Mouse (Mus musculus) stomach, embryonic 15.5 days (tissue): ENCODE results near the gene Zc3h4. TPM values are rescaled to one million over a fixed set of nuclear protein-coding genes. Genes with fewer than 3 reads are reported as not detected.

Experiments used
- ATAC-seq: fragments of 200-750 bp; cut with Nextera tagmentation; 2 replicates; pipeline ENCODE4 v1.8.0; 2017; ENCODE audit warnings: low read depth, moderate number of reproducible peaks, moderate TSS enrichment; ENCODE audit not compliant: insufficient read depth, low FRiP score
- H3K27ac ChIP-seq: fragments of 300-500 bp; sonication (generic); 2 replicates; pipeline ENCODE4 v1.5.1; 2015; ENCODE audit warnings: mild to moderate bottlenecking, inconsistent platforms
- H3K27me3 ChIP-seq: fragments of 300-500 bp; sonication (generic); replicated peaks from 2 replicates; pipeline ENCODE4 v1.6.1; 2015; ENCODE audit warnings: inconsistent platforms
- H3K36me3 ChIP-seq: fragments of 300-500 bp; sonication (generic); 2 replicates; pipeline ENCODE4 v1.6.1; 2015; ENCODE audit warnings: inconsistent platforms
- H3K4me1 ChIP-seq: fragments of 300-500 bp; sonication (generic); 2 replicates; pipeline ENCODE4 v1.6.1; 2015; ENCODE audit warnings: inconsistent platforms
- H3K4me2 ChIP-seq: fragments of 300-500 bp; sonication (generic); 2 replicates; pipeline ENCODE4 v1.6.1; 2015; ENCODE audit warnings: mild to moderate bottlenecking, inconsistent platforms
- H3K4me3 ChIP-seq: fragments of 300-500 bp; sonication (generic); replicated peaks from 2 replicates; pipeline ENCODE4 v1.5.1; 2015; ENCODE audit warnings: inconsistent platforms
- H3K9ac ChIP-seq: fragments of 300-500 bp; sonication (generic); 2 replicates; pipeline ENCODE4 v1.6.1; 2015; ENCODE audit warnings: inconsistent platforms
- H3K9me3 ChIP-seq: fragments of 300-500 bp; sonication (generic); 2 replicates; pipeline ENCODE4 v1.6.1; 2016; ENCODE audit warnings: inconsistent platforms
- WGBS: fragments of 180-500 bp; shearing (Covaris S2); methylation state at CpG from one replicate; pipeline ENCODE4 v1.1.7; 2015; 5-methylcytosine and 5-hydroxymethylcytosine counted together
- polyA plus RNA-seq: library from polyadenylated mRNA; unstranded; fragments of >200 nt; fragmentation: Nextera tagmentation; extraction: Ambion mirVana; gene quantifications from 2 replicates; pipeline ENCODE4 v1.2.1, GENCODE M21; 2015

Gene Zc3h4
- polyA plus RNA-seq, 1 experiment from 2014 or later: 16.8 TPM

GRCm38 (mm10) chr7:16418713-16419112 is 18.0 kb downstream of the Zc3h4 start:
- no peaks in the 10 kb centered on the region for H3K4me1 ChIP-seq
- H3K9me3 ChIP-seq: no peaks in the 10 kb centered on the region
- no peaks in the 10 kb centered on the region for H3K27me3 ChIP-seq
- no peak overlapping the region for H3K4me3 ChIP-seq
- no peak overlapping the region for H3K27ac ChIP-seq
- no peak for ATAC-seq
- no peak overlapping the region for H3K9ac ChIP-seq
- H3K4me2 ChIP-seq: no peak overlapping the region
- 84% methylated on average over 5 of the region's 5 CpGs for WGBS
- peaks cover 40% of the 10 kb centered on the region for H3K36me3 ChIP-seq

GRCm38 (mm10) chr7:16420493-16421118 is 19.9 kb downstream of the Zc3h4 start:
- 81% methylated on average over 8 of the region's 8 CpGs for WGBS
- H3K27ac ChIP-seq: peak overlapping the region; percentile 70
- H3K36me3 ChIP-seq: peaks cover 54% of the 10 kb centered on the region
- no peak overlapping the region for H3K9ac ChIP-seq
- H3K4me3 ChIP-seq: no peak overlapping the region
- ATAC-seq: peak; percentile 75
- H3K4me2 ChIP-seq: no peak overlapping the region
- no peaks in the 10 kb centered on the region for H3K27me3 ChIP-seq
- H3K4me1 ChIP-seq: no peaks in the 10 kb centered on the region
- no peaks in the 10 kb centered on the region for H3K9me3 ChIP-seq

- Histone ChIP-seq H3K27ac (no peak overlapping the region), H3K36me3 (peaks cover 60% of the 10 kb centered on the region), H3K27me3 (no peaks in the 10 kb centered on the region), H3K4me2 (no peak overlapping the region), H3K9me3 (no peaks in the 10 kb centered on the region), H3K9ac (no peak overlapping the region), H3K4me1 (no peaks in the 10 kb centered on the region), H3K4me3 (no peak overlapping the region)
- ATAC-seq: no peak
- 83% methylated on average over 18 of the region's 18 CpGs for WGBS
Measured at GRCm38 (mm10) chr7:16422222-16422856, 21.6 kb downstream of the Zc3h4 start.

- Histone ChIP-seq H3K36me3 (peaks cover 70% of the 10 kb centered on the region), H3K9me3 (no peaks in the 10 kb centered on the region), H3K27ac (no peak overlapping the region), H3K9ac (no peak overlapping the region), H3K4me3 (no peak overlapping the region), H3K4me2 (no peak overlapping the region), H3K27me3 (no peaks in the 10 kb centered on the region), H3K4me1 (no peaks in the 10 kb centered on the region)
- no peak for ATAC-seq
- 88% methylated on average over 9 of the region's 9 CpGs for WGBS
Measured at GRCm38 (mm10) chr7:16423731-16424130, 23.0 kb downstream of the Zc3h4 start.

- no peak for ATAC-seq
- H3K27ac ChIP-seq: no peak overlapping the region
Measured at GRCm38 (mm10) chr7:16425721-16426120, 25.0 kb downstream of the Zc3h4 start.

GRCm38 (mm10) chr7:16426129-16426729 is 25.5 kb downstream of the Zc3h4 start:
- Histone ChIP-seq H3K4me3 (no peak overlapping the region), H3K36me3 (peaks cover 79% of the 10 kb centered on the region), H3K9me3 (no peaks in the 10 kb centered on the region), H3K9ac (no peak overlapping the region), H3K4me2 (no peak overlapping the region), H3K27ac (no peak overlapping the region), H3K4me1 (no peaks in the 10 kb centered on the region), H3K27me3 (no peaks in the 10 kb centered on the region)
- 56% methylated on average over 4 of the region's 4 CpGs for WGBS
- peak; percentile 69 for ATAC-seq

More at GRCm38 (mm10) chr7:16425721-16426120, 25.0 kb downstream of the Zc3h4 start:
- H3K9ac ChIP-seq: no peak overlapping the region
- no peak overlapping the region for H3K4me3 ChIP-seq
- H3K4me2 ChIP-seq: no peak overlapping the region
- WGBS: 88% methylated on average over 10 of the region's 10 CpGs
- no peaks in the 10 kb centered on the region for H3K9me3 ChIP-seq
- peaks cover 79% of the 10 kb centered on the region for H3K36me3 ChIP-seq
- H3K27me3 ChIP-seq: no peaks in the 10 kb centered on the region
- H3K4me1 ChIP-seq: no peaks in the 10 kb centered on the region

GRCm38 (mm10) chr7:16433352-16433971 is 32.8 kb downstream of the Zc3h4 start:
- no peak overlapping the region for H3K4me3 ChIP-seq
- H3K9me3 ChIP-seq: no peaks in the 10 kb centered on the region
- peaks cover 73% of the 10 kb centered on the region for H3K36me3 ChIP-seq
- no peak for ATAC-seq
- no peak overlapping the region for H3K4me2 ChIP-seq
- H3K9ac ChIP-seq: no peak overlapping the region
- WGBS: 67% methylated on average over 3 of the region's 3 CpGs
- H3K27me3 ChIP-seq: no peaks in the 10 kb centered on the region
- H3K27ac ChIP-seq: no peak overlapping the region
- no peaks in the 10 kb centered on the region for H3K4me1 ChIP-seq

GRCm38 (mm10) chr7:16435088-16435487 is 34.4 kb downstream of the Zc3h4 start:
- WGBS: 83% methylated on average over 9 of the region's 9 CpGs
- H3K4me3 ChIP-seq: no peak overlapping the region
- ATAC-seq: no peak
- no peaks in the 10 kb centered on the region for H3K27me3 ChIP-seq
- no peaks in the 10 kb centered on the region for H3K9me3 ChIP-seq
- H3K4me1 ChIP-seq: no peaks in the 10 kb centered on the region
- peaks cover 56% of the 10 kb centered on the region for H3K36me3 ChIP-seq
- no peak overlapping the region for H3K9ac ChIP-seq
- no peak overlapping the region for H3K4me2 ChIP-seq
- H3K27ac ChIP-seq: no peak overlapping the region

GRCm38 (mm10) chr7:16441241-16441640 is 40.5 kb downstream of the Zc3h4 start:
- Histone ChIP-seq H3K4me2 (no peak overlapping the region), H3K4me1 (no peaks in the 10 kb centered on the region), H3K27ac (no peak overlapping the region), H3K27me3 (no peaks in the 10 kb centered on the region), H3K9ac (no peak overlapping the region), H3K36me3 (no peaks in the 10 kb centered on the region), H3K9me3 (no peaks in the 10 kb centered on the region), H3K4me3 (no peak overlapping the region)
- no peak for ATAC-seq

- 69% methylated on average over 6 of the region's 6 CpGs for WGBS
- H3K4me2 ChIP-seq: no peak overlapping the region
- H3K9ac ChIP-seq: no peak overlapping the region
- peaks cover 7% of the 10 kb centered on the region; the same call in 1 of the 2 replicates for H3K4me1 ChIP-seq
- no peaks in the 10 kb centered on the region for H3K27me3 ChIP-seq
- H3K9me3 ChIP-seq: no peaks in the 10 kb centered on the region
- no peak overlapping the region for H3K4me3 ChIP-seq
- no peak overlapping the region for H3K27ac ChIP-seq
- no peak for ATAC-seq
- peaks cover 3% of the 10 kb centered on the region; the same call in 1 of the 2 replicates for H3K36me3 ChIP-seq
Measured at GRCm38 (mm10) chr7:16451656-16452055, 50.9 kb downstream of the Zc3h4 start.

GRCm38 (mm10) chr7:16452587-16453073 is 51.9 kb downstream of the Zc3h4 start, which contains the start of gene Tmem160:
Gene Tmem160 (plus strand): TSS chr7:16452779.
- Histone ChIP-seq H3K27ac (peak within 1 kb of the TSS; percentile 40; the same call in 1 of the 2 replicates), H3K4me1 (peaks cover 7% of the 10 kb centered on the region; the same call in 1 of the 2 replicates), H3K4me3 (peak within 1 kb of the TSS; percentile 79), H3K27me3 (no peaks in the 10 kb centered on the region), H3K4me2 (peak within 1 kb of the TSS; percentile 80), H3K9me3 (no peaks in the 10 kb centered on the region), H3K36me3 (peaks cover 3% of the 10 kb centered on the region; the same call in 1 of the 2 replicates), H3K9ac (peak within 1 kb of the TSS; percentile 49; the same call in 1 of the 2 replicates)
- under 1% methylated on average over 30 of the region's 30 CpGs for WGBS
- ATAC-seq: peak; percentile 100
